In genomic region chr12:83045001-83045531, GRCm38 (mm10) we compare ENCODE assay signal across 9 mouse cellular contexts.
DNase-seq lines count a peak whose midpoint lies in the region; ATAC-seq and TF ChIP-seq lines count a peak whose summit lies in the region.
"Had no signal": no experiment of that assay in that cellular context is flagged by ENCODE, and none has a peak within 500 bp of the region (broad histone marks: within the 10 kb centered on the region; RNA-seq: fewer than 3 reads in every experiment).

No protein-coding gene starts in this region.

- no peak for DNase-seq in frontal cortex, postnatal 25 days (ENCODE audit: low spot score in 2 of 2)
- DNase-seq in adrenal gland, postnatal 25 days, result peak; percentile 35
- peak; percentile 51 for DNase-seq in kidney, postnatal 10 days
- peak; percentile 62 for DNase-seq in midbrain, postnatal 0 days (ENCODE audit: low spot score)
- DNase-seq in urinary bladder, adult 18-20 months (ENCODE audit: low spot score in 2 of 2), result no peak
- DNase-seq in gastrocnemius, postnatal 10 days, result no peak

- no peaks in the 10 kb centered on the region for H3K9me3 ChIP-seq in forebrain, embryonic 16.5 days (ENCODE audit: control insufficient read depth, low read length)
- no peaks in the 10 kb centered on the region for H3K9me3 ChIP-seq in midbrain, postnatal 0 days (ENCODE audit: low read length)

- H3K9ac ChIP-seq in forebrain, embryonic 16.5 days (replicated peaks; ENCODE audit: low read depth, low read length), result no peak overlapping the region; the same call in 1 of the 2 replicates
- no peak overlapping the region for H3K9ac ChIP-seq in midbrain, postnatal 0 days (replicated peaks; ENCODE audit: low read length, poor library complexity, severe bottlenecking)

- TF ChIP-seq CTCF in midbrain, postnatal 0 days (IDR thresholded peaks at IDR 0.05), result no peak

- H3K27me3 ChIP-seq in forebrain, embryonic 16.5 days (replicated peaks; ENCODE audit: control insufficient read depth, insufficient read depth, low read length), result 0 out of 2 replicates have a peak, but pooled peaks cover 2% of the 10 kb centered on the region
- H3K27me3 ChIP-seq in midbrain, postnatal 0 days (ENCODE audit: insufficient read depth, low read length), result no peaks in the 10 kb centered on the region
- H3K27me3 ChIP-seq: CH12.LX had no signal

- H3K27ac ChIP-seq in forebrain, embryonic 16.5 days (ENCODE audit: low read length), result peak overlapping the region; percentile 82
- peak overlapping the region; percentile 49 for H3K27ac ChIP-seq in midbrain, postnatal 0 days (ENCODE audit: low read depth, low read length)

- no peaks in the 10 kb centered on the region for H3K36me3 ChIP-seq in forebrain, embryonic 16.5 days (ENCODE audit: control insufficient read depth, insufficient read depth)
- no peaks in the 10 kb centered on the region for H3K36me3 ChIP-seq in midbrain, postnatal 0 days (ENCODE audit: insufficient read depth, low read length)

- peak; percentile 62 for ATAC-seq in frontal cortex, adult (ENCODE audit: low TSS enrichment)
- ATAC-seq in forebrain, embryonic 16.5 days, result peak; percentile 46
- ATAC-seq in midbrain, postnatal 0 days (ENCODE audit: low FRiP score), result peak; percentile 62; the same call in 1 of the 2 replicates

- H3K4me1 ChIP-seq in forebrain, embryonic 16.5 days (replicated peaks; ENCODE audit: control insufficient read depth, insufficient read depth, low read length), result peaks cover 25% of the 10 kb centered on the region
- peaks cover 10% of the 10 kb centered on the region for H3K4me1 ChIP-seq in midbrain, postnatal 0 days (ENCODE audit: insufficient read depth, low read length)

- 12% methylated on average over 12 of the region's 12 CpGs for WGBS in forebrain, embryonic 16.5 days
- WGBS in midbrain, postnatal 0 days, result 9% methylated on average over 12 of the region's 12 CpGs

- H3K4me3 ChIP-seq in forebrain, embryonic 16.5 days (replicated peaks; ENCODE audit: low read length), result peak overlapping the region; percentile 20; the same call in 1 of the 2 replicates
- H3K4me3 ChIP-seq in midbrain, postnatal 0 days (ENCODE audit: low read depth, low read length), result no peak overlapping the region

- H3K4me2 ChIP-seq in forebrain, embryonic 16.5 days (ENCODE audit: low read length), result peak overlapping the region; percentile 44
- H3K4me2 ChIP-seq in midbrain, postnatal 0 days (ENCODE audit: low read depth, low read length, poor library complexity, severe bottlenecking), result peak overlapping the region; percentile 37; the same call in 1 of the 2 replicates

Comparison
In these comparisons a context has a peak if more than half of its experiments do, and no peak if none do; other contexts are left out.
1. DNase-seq: peak in adrenal gland, postnatal 25 days (single experiment), kidney, postnatal 10 days (single experiment) and midbrain, postnatal 0 days (single experiment); none in frontal cortex, postnatal 25 days (0 of 2), urinary bladder, adult 18-20 months (0 of 2) and gastrocnemius, postnatal 10 days (single experiment).
2. Peak in every context shown above with its lines, with median percentiles within 50 percentile points of each other: ATAC-seq.